Mouse (Mus musculus): ENCODE results near the gene Dock6.
"Not testable (repeated sequence)": the region's sequence is repeated elsewhere in the genome, so short reads cannot be mapped to it uniquely, and the experiment has no call there.

Gene Dock6

GRCm38 (mm10) chr9:21852128-21853091 is at the start of gene Dock6:
Gene Dock6, minus strand, starts transcription at chr9:21852635.
- peak; percentile 73 for DNase-seq (ENCODE audit: low spot score)

- DNase-seq (ENCODE audit: low spot score), result peak; percentile 65
Measured at GRCm38 (mm10) chr9:21901223-21901820, 48.9 kb upstream of the Dock6 start.

GRCm38 (mm10) chr9:21889229-21889628 is 36.8 kb upstream of the Dock6 start:
- DNase-seq (ENCODE audit: low spot score), result no peak

- no peak for DNase-seq (ENCODE audit: low spot score)
Measured at GRCm38 (mm10) chr9:21876601-21877000, 24.2 kb upstream of the Dock6 start.

- DNase-seq (ENCODE audit: low spot score), result no peak
Measured at GRCm38 (mm10) chr9:21872204-21872603, 19.8 kb upstream of the Dock6 start.

- DNase-seq (ENCODE audit: low spot score), result peak; percentile 31
Measured at GRCm38 (mm10) chr9:21870879-21871524, 18.6 kb upstream of the Dock6 start.

GRCm38 (mm10) chr9:21869290-21869689 is 16.9 kb upstream of the Dock6 start:
- not testable (repeated sequence) for DNase-seq (ENCODE audit: low spot score)

GRCm38 (mm10) chr9:21867726-21868125 is 15.3 kb upstream of the Dock6 start:
- DNase-seq (ENCODE audit: low spot score), result no peak

- DNase-seq (ENCODE audit: low spot score), result no peak
Measured at GRCm38 (mm10) chr9:21866641-21867040, 14.2 kb upstream of the Dock6 start.

GRCm38 (mm10) chr9:21865673-21866398 is 13.4 kb upstream of the Dock6 start:
- no peak for DNase-seq (ENCODE audit: low spot score)

GRCm38 (mm10) chr9:21862181-21862580 is 9.7 kb upstream of the Dock6 start:
- no peak for DNase-seq (ENCODE audit: low spot score)

- DNase-seq (ENCODE audit: low spot score), result not testable (repeated sequence)
Measured at GRCm38 (mm10) chr9:21860349-21860748, 7.9 kb upstream of the Dock6 start.

GRCm38 (mm10) chr9:21859606-21860005 is 7.2 kb upstream of the Dock6 start:
- no peak for DNase-seq (ENCODE audit: low spot score)

GRCm38 (mm10) chr9:21858084-21858483 is 5.6 kb upstream of the Dock6 start:
- DNase-seq (ENCODE audit: low spot score), result no peak

GRCm38 (mm10) chr9:21857501-21857900 is 5.1 kb upstream of the Dock6 start:
- no peak for DNase-seq (ENCODE audit: low spot score)

- DNase-seq (ENCODE audit: low spot score), result no peak
Measured at GRCm38 (mm10) chr9:21854894-21855293, 2.5 kb upstream of the Dock6 start.

- no peak for DNase-seq (ENCODE audit: low spot score)
Measured at GRCm38 (mm10) chr9:21853961-21854360, 1.5 kb upstream of the Dock6 start.

GRCm38 (mm10) chr9:21851084-21851483 is 1.4 kb downstream of the Dock6 start:
- no peak for DNase-seq (ENCODE audit: low spot score)

GRCm38 (mm10) chr9:21849691-21850677 is 2.5 kb downstream of the Dock6 start:
- DNase-seq (ENCODE audit: low spot score), result no peak

GRCm38 (mm10) chr9:21847926-21848325 is 4.5 kb downstream of the Dock6 start:
- DNase-seq (ENCODE audit: low spot score), result no peak

- DNase-seq (ENCODE audit: low spot score), result no peak
Measured at GRCm38 (mm10) chr9:21847425-21847824, 5.0 kb downstream of the Dock6 start.
